Mouse (Mus musculus) cortical plate, adult 2 months (tissue): Measurements from ENCODE around the gene Tnni3.

ENCODE experiments used
- CTCF ChIP-seq: fragments of 200-500 bp; IDR thresholded peaks from 2 replicates; pipeline ENCODE4 v1.5.1; 2011; ENCODE audit warnings: mild to moderate bottlenecking, control low read depth, low read length; ENCODE audit not compliant: insufficient read depth; ENCODE audit errors: extremely low read depth
- POLR2A ChIP-seq: fragments of 200-500 bp; IDR thresholded peaks from 2 replicates; pipeline ENCODE4 v1.6.1; 2011; ENCODE audit warnings: mild to moderate bottlenecking, low read length, control low read depth; ENCODE audit not compliant: insufficient read depth; ENCODE audit errors: extremely low read depth

GRCm38 (mm10) chr7:4502421-4503090 lies 21.5 kb downstream of the Tnni3 start:
- TF ChIP-seq CTCF (no peak), POLR2A (no peak)
